Mouse (Mus musculus) ovary, adult 18-20 months (tissue): ENCODE data around the gene Gm37419.
A peak's percentile ranks its signal among the peaks of the same experiment; 100 is the strongest.

ENCODE experiments used
- DNase-seq: peaks from one replicate; pipeline ENCODE4 v3.0.0; 2022; ENCODE audit warnings: low spot score, mixed read lengths

Gene Gm37419

GRCm38 (mm10) chr16:23979446-23979845, 8.8 kb upstream of the Gm37419 start:
- no peak for DNase-seq

DNA sequence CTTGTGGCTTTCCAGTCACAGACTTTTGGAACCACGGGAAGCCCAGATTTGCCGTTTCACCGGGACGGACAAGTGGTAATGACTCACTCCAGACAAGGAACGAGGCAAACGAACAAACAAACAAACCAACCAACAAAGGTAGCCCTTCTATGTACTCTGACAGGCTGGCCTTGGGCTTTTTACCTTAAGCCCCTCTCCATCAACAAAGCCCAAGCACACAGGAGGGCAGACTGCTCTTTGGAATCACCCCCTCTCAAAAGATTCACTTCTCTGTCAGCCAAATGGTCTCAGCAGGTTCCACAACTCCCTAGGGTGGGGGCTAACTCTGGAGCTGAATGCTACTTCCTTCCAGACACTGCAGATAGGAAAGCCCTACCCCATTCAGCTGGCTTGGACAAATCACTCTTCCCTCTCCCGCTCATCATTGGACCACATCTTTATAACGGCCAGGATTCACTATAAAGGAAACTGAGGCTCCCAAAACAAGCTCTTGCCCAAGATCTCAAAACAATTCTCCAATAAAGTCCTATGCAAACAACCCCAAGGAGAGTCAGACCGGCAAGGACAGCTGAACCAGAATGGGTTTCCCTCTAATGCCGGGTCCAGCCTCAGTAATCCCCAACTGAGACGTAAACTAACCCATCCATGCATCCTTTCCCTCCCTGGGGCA, 7.9 kb upstream of the Gm37419 start:
- no peak for DNase-seq

GRCm38 (mm10) chr16:23980991-23981720, 7.1 kb upstream of the Gm37419 start:
- DNase-seq: no peak

GRCm38 (mm10) chr16:23981925-23982851, 6.1 kb upstream of the Gm37419 start:
- DNase-seq: peak; percentile 60

GRCm38 (mm10) chr16:23982891-23983588, 5.2 kb upstream of the Gm37419 start:
- DNase-seq: peak; percentile 55

GRCm38 (mm10) chr16:23984183-23984582, 4.1 kb upstream of the Gm37419 start:
- DNase-seq: peak; percentile 75

DNA sequence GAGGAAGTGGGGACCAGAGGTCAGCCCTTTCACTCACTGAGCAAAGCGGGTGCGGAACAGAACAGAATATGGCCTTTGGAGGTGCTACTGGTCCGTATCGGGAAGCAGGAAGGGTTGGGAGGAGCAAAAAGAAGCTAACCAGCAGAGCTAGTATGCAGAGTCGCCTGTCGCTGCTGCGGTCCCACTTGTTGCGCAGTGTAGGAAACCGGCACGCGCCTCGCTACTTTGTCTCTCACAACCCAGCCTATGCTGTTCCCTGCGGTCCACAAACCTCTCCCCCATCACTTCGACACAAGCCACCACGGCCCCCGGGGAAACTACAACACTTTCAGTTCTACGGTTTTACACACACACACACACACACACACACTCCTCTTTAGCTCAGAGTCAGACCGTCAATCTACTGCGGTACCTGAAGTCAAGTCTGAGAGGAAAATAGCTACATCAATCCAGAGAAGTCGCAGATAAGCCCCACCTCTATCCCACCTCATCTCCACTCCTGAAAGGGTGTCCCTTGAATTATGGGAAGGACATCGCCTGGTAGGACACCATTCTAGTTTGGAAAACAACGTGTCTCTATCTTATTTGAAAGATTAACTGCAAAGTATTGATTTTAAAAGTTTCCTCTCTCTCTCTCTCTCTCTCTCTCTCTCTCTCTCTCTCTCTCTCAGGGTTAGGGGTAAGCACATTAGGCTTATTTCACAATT, 3.4 kb upstream of the Gm37419 start:
- DNase-seq: no peak

DNA sequence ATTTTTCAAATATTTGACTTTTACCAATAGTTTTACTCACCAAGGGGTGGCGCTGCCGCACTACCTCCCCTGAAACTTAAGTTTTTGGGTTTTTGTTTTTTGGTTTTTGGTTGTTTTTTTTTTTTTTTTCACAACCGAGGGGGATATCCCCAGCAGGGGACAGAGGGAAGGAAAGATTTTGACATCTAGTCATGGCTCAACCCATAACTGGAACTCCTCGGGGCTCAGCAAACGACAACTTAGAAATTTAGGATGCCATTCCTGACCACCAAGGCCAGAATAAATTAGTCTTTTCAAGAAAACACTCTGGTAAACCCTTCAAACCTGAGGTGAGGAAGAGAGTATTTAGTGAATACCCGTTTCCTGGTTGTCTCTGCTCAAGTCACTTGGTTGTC, 2.8 kb upstream of the Gm37419 start:
- DNase-seq: no peak

- DNase-seq: no peak
Measured at GRCm38 (mm10) chr16:23986176-23986575, 2.1 kb upstream of the Gm37419 start.

DNA sequence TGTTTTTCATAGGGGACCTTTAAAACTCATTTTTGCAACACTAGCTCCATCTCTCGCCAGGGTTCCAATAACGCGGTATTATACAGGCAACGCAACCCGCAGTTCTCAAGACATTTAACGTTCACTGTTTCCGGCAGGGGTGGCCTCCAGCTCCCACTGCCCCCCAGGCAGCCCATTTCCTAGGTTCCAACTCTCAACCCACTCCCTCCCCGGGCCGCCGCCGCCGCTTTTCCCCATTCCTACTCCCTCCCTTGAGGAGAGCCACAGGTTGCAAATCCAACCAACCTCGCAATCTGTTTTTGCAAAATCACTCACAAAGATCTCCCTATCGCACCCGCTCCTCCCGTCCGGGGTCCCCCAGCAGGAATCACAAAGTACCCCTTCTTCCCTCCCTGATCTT, 1.4 kb upstream of the Gm37419 start:
- DNase-seq: no peak

GRCm38 (mm10) chr16:23987341-23988156, 733 bp upstream of the Gm37419 start:
- DNase-seq: no peak

DNA sequence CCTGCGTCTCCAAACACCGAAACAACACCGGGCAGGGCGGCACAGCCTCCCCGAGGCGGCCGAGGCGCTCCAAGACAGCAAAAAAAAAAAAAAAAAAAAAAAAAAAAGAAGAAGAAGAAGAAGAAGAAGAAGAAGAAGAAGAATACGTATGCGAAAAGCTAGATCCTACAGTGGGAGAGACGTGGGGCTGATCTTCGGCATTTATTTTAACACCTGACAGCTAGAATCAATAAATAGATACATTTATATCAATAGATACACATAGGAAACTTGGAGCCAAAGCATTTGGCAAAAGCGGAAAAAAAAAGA, 171 bp upstream of the Gm37419 start:
- DNase-seq: no peak

DNA sequence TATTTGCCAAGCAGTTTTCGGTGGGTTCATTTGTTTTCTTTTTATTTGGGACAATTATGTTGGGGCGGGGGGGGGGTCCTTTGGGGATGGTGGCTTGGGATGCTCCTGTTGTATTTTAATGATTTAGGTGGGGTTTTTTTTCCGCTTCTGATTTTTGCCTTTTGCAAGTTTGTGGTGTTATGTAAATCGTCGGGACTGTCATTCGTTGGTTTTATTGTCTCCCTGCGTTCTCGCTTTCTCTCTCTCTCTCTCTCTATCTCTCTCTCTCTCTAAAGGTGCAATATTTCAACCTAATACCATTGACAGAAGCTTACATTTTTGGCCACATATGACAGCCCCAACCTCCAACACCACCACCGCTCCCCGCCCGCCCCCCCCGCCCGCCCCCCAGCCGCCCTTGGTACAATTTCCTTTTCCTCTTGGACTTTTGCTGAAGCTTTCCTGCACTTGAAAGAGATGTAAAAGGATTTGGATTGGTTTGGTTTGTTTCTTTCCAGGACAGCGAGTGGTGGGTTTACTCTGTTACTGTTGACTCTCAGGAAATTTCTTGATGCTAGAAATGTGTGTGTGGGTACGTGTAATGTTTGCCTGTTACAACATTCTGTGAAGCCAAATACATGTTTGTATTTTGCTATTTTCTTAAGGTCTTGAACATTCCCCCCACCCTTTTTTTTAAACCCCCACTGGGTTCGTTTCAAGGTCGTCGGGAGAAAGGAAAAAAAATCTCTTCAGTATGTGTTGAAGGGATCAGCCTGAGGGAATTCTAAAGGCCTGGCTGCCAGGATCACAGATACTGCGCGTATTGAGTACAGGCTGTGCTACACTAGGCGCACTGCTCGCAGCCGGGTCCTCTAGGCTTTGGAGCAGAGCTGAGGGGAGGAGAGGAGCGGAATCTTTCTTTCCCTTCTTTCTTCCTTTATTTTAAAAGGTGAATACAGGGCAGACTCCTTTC, 1.2 kb downstream of the Gm37419 start:
- no peak for DNase-seq

DNA sequence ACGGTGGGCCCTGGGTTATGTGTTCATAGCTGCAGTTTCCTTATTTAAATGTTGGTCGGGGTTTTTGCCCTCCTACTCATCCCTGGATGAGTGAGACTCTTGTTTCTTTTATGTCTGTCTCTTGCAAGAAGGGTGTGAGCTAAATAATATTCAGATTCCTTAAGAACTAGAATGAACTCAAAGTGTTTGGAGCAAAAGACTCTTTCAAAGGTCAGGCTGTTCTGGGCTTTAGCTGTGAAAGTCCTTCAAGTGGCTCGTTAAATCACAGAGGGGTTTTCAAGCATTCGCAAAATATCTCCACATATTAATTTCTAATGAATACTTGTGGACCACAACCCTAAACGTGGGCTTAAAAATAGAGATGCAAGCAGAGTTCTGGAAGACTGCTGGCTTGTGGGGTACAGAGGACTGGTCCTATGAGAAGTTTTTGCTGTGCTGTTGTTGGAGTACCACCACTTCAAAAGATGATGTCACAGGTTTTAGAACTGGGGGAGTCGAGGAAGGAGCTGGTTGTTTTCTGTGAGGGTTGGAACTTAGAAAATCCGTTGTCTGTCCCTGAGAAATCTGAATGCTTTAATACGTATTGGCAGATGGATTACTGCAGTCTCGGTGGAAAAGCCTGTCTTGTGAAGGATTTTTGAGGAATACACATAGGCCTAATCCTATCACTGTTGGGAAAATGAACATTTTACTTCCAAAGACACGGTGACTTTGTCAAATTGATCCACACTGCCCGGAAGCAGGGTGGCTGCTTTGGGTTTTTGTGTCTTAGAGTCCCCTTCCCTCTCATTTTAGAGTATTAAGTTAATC, 2.1 kb downstream of the Gm37419 start:
- no peak for DNase-seq

- peak; percentile 66 for DNase-seq
Measured at GRCm38 (mm10) chr16:23991170-23991569, 2.9 kb downstream of the Gm37419 start.

GRCm38 (mm10) chr16:23991846-23992580, 3.7 kb downstream of the Gm37419 start:
- no peak for DNase-seq

- DNase-seq: no peak
Measured at GRCm38 (mm10) chr16:23993351-23994321, 5.4 kb downstream of the Gm37419 start.
